Mouse (Mus musculus) heart, adult 2 months (tissue): ENCODE results near the gene Ube2n.

Experiments
- CTCF ChIP-seq: fragments of 200-600 bp; IDR thresholded peaks from 2 replicates; pipeline ENCODE4 v1.8.1; 2022; ENCODE audit warnings: antibody characterized with exemption, mild to moderate bottlenecking, moderate library complexity
- EP300 ChIP-seq: fragments of 200-500 bp; IDR thresholded peaks from 2 replicates; pipeline ENCODE4 v1.6.1; 2011; ENCODE audit warnings: low read depth, low read length, control low read depth; ENCODE audit not compliant: insufficient read depth
- POLR2A ChIP-seq: fragments of 200-500 bp; IDR thresholded peaks from 2 replicates; pipeline ENCODE4 v1.6.1; 2011; ENCODE audit warnings: mild to moderate bottlenecking, low read depth, low read length, control low read depth; ENCODE audit not compliant: insufficient read depth

DNA sequence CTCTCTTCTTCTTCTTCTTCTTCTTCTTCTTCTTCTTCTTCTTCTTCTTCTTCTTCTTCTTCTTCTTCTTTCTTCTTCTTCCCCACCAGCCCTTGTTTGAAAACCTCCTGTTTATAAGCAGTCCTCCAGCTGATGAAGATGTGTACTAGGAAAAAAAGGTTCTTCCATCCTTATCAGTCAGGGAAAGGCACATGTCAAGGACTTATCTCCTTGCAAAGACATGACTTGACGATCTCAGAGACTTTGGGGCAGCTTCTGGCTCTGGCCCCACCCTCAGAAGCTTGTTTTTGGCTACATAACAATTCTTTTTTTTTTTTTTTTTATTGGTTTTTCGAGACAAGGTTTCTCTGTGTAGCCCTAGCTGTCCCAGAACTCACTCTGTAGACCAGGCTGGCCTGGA lies 54.5 kb downstream of the Ube2n start:
- TF ChIP-seq POLR2A: no peak
- no peak for TF ChIP-seq CTCF
- TF ChIP-seq EP300: no peak
